Mouse (Mus musculus) intestine, postnatal 0 days (tissue): ENCODE results near the gene Dhx9. TPM values are rescaled to one million over a fixed set of nuclear protein-coding genes. Genes with fewer than 3 reads are reported as not detected.
"Not testable (repeated sequence)": the region's sequence is repeated elsewhere in the genome, so short reads cannot be mapped to it uniquely, and the experiment has no call there.

Source experiments
- ATAC-seq: fragments of 200-750 bp; cut with Nextera tagmentation; 2 replicates; pipeline ENCODE4 v1.8.0; 2017; ENCODE audit warnings: mild to moderate bottlenecking, moderate TSS enrichment, moderate library complexity
- H3K27ac ChIP-seq: fragments of 300-500 bp; sonication (generic); 2 replicates; pipeline ENCODE4 v1.5.1; 2014; ENCODE audit warnings: mild to moderate bottlenecking, low read depth, low read length, moderate library complexity
- H3K27me3 ChIP-seq: fragments of 300-500 bp; sonication (generic); replicated peaks from 2 replicates; pipeline ENCODE4 v1.6.1; 2014; ENCODE audit warnings: low read length, mixed read lengths; ENCODE audit not compliant: control insufficient read depth, insufficient read depth
- H3K36me3 ChIP-seq: fragments of 300-500 bp; sonication (generic); 2 replicates; pipeline ENCODE4 v1.6.1; 2014; ENCODE audit warnings: mild to moderate bottlenecking, moderate library complexity; ENCODE audit not compliant: control insufficient read depth, insufficient read depth
- H3K4me1 ChIP-seq: fragments of 300-500 bp; sonication (generic); replicated peaks from 2 replicates; pipeline ENCODE4 v1.6.1; 2014; ENCODE audit warnings: antibody characterized with exemption, low read length, mixed read lengths; ENCODE audit not compliant: control insufficient read depth, insufficient read depth
- H3K4me2 ChIP-seq: fragments of 300-500 bp; sonication (generic); replicated peaks from 2 replicates; pipeline ENCODE4 v1.6.1; 2014; ENCODE audit warnings: low read depth, mild to moderate bottlenecking, moderate library complexity
- H3K4me3 ChIP-seq: fragments of 300-500 bp; sonication (generic); 2 replicates; pipeline ENCODE4 v1.5.1; 2014; ENCODE audit warnings: low read depth, low read length
- H3K9ac ChIP-seq: fragments of 300-500 bp; sonication (generic); 2 replicates; pipeline ENCODE4 v1.6.1; 2014; ENCODE audit warnings: mild to moderate bottlenecking, low read depth, low read length
- H3K9me3 ChIP-seq: fragments of 300-500 bp; sonication (generic); 2 replicates; pipeline ENCODE4 v1.6.1; 2016; ENCODE audit warnings: mixed run types; ENCODE audit not compliant: control insufficient read depth
- CTCF ChIP-seq: sonication (generic); IDR thresholded peaks from 2 replicates; pipeline ENCODE4 v1.5.1; 2016; ENCODE audit warnings: low read depth, mild to moderate bottlenecking, control low read depth, antibody characterized with exemption, moderate library complexity
- WGBS: fragments of 180-500 bp; shearing (Covaris S2); extraction: QIAGEN DNeasy Blood & Tissue Kit; methylation state at CpG from one replicate; pipeline ENCODE4 v1.1.7; 2014; 5-methylcytosine and 5-hydroxymethylcytosine counted together
- polyA plus RNA-seq: library from polyadenylated mRNA; unstranded; fragments of >200 nt; fragmentation: Nextera tagmentation; extraction: Ambion mirVana; gene quantifications from 2 replicates; pipeline ENCODE4 v1.2.1, GENCODE M21; 2015

The Dhx9 gene
- polyA plus RNA-seq, 1 experiment from 2014 or later = 14.1 TPM

- H3K27ac ChIP-seq = no peak overlapping the region
- no peaks in the 10 kb centered on the region for H3K9me3 ChIP-seq
- H3K4me2 ChIP-seq = no peak overlapping the region
- TF ChIP-seq CTCF = peak; percentile 46
- no peak overlapping the region for H3K9ac ChIP-seq
- H3K27me3 ChIP-seq = no peaks in the 10 kb centered on the region
- WGBS = 87% methylated on average over 5 of the region's 5 CpGs
- H3K36me3 ChIP-seq = no peaks in the 10 kb centered on the region
- ATAC-seq = no peak
- no peak overlapping the region for H3K4me3 ChIP-seq
- no peaks in the 10 kb centered on the region for H3K4me1 ChIP-seq
Measured at GRCm38 (mm10) chr1:153433851-153434589, 53.4 kb downstream of the Dhx9 start.

DNA sequence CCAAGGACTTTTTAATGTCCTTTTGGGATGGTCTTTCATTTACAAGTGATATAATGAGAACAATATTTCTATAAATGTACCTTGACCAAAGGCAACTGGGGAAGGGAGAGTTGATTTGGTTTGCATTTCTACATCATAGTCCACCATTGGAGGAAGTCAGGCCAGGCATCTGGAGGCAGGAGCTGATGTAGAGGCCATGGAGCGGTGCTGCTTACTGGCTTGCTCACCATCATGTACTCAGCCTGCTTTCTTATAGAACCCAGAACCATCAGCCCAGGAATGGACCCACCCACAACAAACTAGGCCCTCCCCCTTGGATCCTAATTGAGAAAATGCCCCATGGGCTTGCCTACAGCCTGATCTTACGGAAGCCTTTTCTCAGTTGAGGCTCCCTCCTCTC, 55.1 kb downstream of the Dhx9 start:
- TF ChIP-seq CTCF = no peak
- Histone ChIP-seq H3K4me2 (no peak overlapping the region), H3K4me3 (no peak overlapping the region), H3K4me1 (no peaks in the 10 kb centered on the region), H3K27me3 (no peaks in the 10 kb centered on the region), H3K36me3 (no peaks in the 10 kb centered on the region), H3K27ac (no peak overlapping the region), H3K9ac (no peak overlapping the region), H3K9me3 (no peaks in the 10 kb centered on the region)
- 91% methylated on average over 2 of the region's 2 CpGs for WGBS
- ATAC-seq = no peak

GRCm38 (mm10) chr1:153431701-153432100, 55.8 kb downstream of the Dhx9 start:
- no peak for TF ChIP-seq CTCF
- H3K4me3 ChIP-seq = no peak overlapping the region
- H3K36me3 ChIP-seq = no peaks in the 10 kb centered on the region
- no peak overlapping the region for H3K4me2 ChIP-seq
- no peaks in the 10 kb centered on the region for H3K9me3 ChIP-seq
- ATAC-seq = no peak
- no peaks in the 10 kb centered on the region for H3K4me1 ChIP-seq
- no peaks in the 10 kb centered on the region for H3K27me3 ChIP-seq
- no peak overlapping the region for H3K9ac ChIP-seq
- WGBS = 75% methylated on average over 10 of the region's 10 CpGs
- H3K27ac ChIP-seq = no peak overlapping the region

- Histone ChIP-seq H3K4me2 (no peak overlapping the region), H3K4me3 (no peak overlapping the region), H3K27me3 (no peaks in the 10 kb centered on the region), H3K9me3 (no peaks in the 10 kb centered on the region), H3K27ac (no peak overlapping the region), H3K4me1 (no peaks in the 10 kb centered on the region), H3K36me3 (no peaks in the 10 kb centered on the region), H3K9ac (no peak overlapping the region)
- no peak for ATAC-seq
- TF ChIP-seq CTCF = no peak
- 83% methylated on average over 7 of the region's 7 CpGs for WGBS
Measured at GRCm38 (mm10) chr1:153431158-153431557, 56.3 kb downstream of the Dhx9 start.

GRCm38 (mm10) chr1:153424770-153425584, 62.5 kb downstream of the Dhx9 start, which contains the start of gene Shcbp1l:
Gene Shcbp1l, plus strand, starts transcription at chr1:153425162.
- H3K4me1 ChIP-seq = 0 out of 2 replicates have a peak, but pooled peaks cover 7% of the 10 kb centered on the region
- H3K9me3 ChIP-seq = no peaks in the 10 kb centered on the region
- no peak within 1 kb of the TSS for H3K27ac ChIP-seq
- H3K27me3 ChIP-seq = peaks cover 10% of the 10 kb centered on the region; the same call in 1 of the 2 replicates
- H3K9ac ChIP-seq = peak within 1 kb of the TSS; percentile 45
- H3K4me3 ChIP-seq = peak within 1 kb of the TSS; percentile 42
- TF ChIP-seq CTCF = no peak; the same call in 1 of the 2 replicates
- H3K4me2 ChIP-seq = peak within 1 kb of the TSS; percentile 90
- H3K36me3 ChIP-seq = no peaks in the 10 kb centered on the region
- 4% methylated on average over 60 of the region's 60 CpGs for WGBS
- peak; percentile 75 for ATAC-seq

DNA sequence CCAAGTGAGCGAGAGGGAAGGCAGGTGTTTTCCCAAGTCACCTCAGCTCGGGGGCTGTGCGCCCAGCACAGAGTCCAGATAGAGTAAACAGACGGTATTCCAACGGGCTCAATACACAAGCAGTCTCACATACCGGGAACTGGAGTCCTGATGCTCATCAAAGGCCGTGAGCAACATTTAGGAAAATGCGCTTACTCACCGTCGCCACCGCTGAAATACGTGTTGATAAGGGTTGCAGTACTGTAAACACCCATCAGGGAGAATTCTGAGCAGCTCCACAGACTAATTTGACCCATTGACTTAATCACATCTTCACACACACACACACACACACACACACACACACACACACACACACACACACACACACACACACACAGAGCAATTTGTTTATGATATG, 63.2 kb downstream of the Dhx9 start:
- Histone ChIP-seq H3K9ac (no peak overlapping the region), H3K4me1 (0 out of 2 replicates have a peak, but pooled peaks cover 7% of the 10 kb centered on the region), H3K36me3 (no peaks in the 10 kb centered on the region), H3K27ac (no peak overlapping the region), H3K9me3 (no peaks in the 10 kb centered on the region), H3K27me3 (peaks cover 10% of the 10 kb centered on the region; the same call in 1 of the 2 replicates), H3K4me2 (peak overlapping the region; percentile 90), H3K4me3 (peak overlapping the region; percentile 42)
- 0 out of 2 replicates have a peak, but pooled peaks have one; percentile 23 for ATAC-seq
- no peak; the same call in 1 of the 2 replicates for TF ChIP-seq CTCF
- WGBS = 15% methylated on average over 12 of the region's 12 CpGs

DNA sequence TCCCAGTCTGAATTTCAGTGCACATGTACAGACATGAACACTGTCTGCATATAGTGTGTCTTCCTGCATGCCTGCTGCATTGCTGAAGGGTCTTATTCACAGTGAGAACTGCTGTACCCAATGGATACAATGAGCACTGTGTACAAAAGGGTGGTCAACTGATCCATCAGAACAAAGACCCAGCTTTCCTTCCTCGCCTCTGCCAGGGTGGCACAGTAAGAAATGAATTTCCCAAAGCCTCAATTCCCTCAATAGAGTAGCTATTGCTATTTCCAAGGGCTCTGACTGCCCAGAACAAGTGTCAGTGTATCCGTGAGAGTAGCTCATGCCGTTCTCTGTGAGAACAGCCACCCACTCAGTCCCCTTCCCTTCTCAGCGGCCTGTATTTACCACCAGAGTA, 69.7 kb downstream of the Dhx9 start:
- not testable (repeated sequence) for H3K27me3 ChIP-seq, H3K36me3 ChIP-seq, H3K9ac ChIP-seq, H3K4me2 ChIP-seq, ATAC-seq, H3K27ac ChIP-seq, H3K4me3 ChIP-seq, H3K4me1 ChIP-seq, H3K9me3 ChIP-seq
- 88% methylated on average over 4 of the region's 4 CpGs for WGBS

DNA sequence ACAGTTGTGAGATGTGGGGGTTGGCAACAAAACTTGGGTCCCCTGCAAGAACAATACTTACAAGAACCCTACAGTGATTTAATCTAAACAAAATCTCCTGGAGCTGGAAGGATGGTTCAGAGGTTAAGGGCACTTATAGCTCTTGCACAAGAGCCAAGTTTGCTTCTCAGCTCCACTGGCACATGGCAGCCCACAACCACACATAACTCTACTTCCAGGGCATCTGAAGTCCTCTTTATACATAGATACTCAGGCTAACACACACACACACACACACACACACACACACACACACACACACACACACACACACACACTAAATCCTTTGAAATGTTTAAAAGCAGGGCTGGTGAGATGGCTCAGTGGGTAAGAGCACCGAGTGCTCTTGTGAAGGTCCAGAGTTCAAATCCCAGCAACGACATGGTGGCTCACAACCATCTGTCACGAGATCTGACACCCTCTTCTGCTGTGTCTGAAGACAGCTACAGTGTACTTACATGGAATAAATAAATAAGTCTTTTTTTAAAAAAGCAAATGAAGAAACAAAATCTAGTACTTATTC, 71.1 kb downstream of the Dhx9 start:
- not testable (repeated sequence) for H3K4me3 ChIP-seq, H3K9me3 ChIP-seq, H3K9ac ChIP-seq, H3K27ac ChIP-seq, H3K27me3 ChIP-seq, H3K4me1 ChIP-seq, H3K4me2 ChIP-seq, ATAC-seq, H3K36me3 ChIP-seq
- 70% methylated on average over 3 of the region's 3 CpGs for WGBS

DNA sequence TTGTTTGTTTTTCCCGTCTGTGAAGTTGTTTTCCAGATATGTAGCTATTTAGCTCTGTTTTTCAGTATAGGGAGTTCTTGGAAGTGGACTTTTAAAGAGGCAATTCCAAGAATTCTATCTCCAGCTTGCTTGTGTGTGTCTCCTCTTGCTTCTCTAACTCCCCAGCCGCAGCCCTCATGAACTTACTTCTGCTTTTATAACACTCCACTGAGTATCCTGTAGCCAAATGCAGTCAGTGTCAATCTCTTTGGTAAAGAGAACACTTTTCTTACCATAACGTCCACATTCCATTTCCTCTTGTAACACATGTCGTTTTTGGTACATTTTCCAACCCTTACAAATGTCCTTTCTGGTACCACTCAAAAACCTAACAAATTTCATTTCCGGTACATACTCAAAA, 71.7 kb downstream of the Dhx9 start:
- not testable (repeated sequence) for ATAC-seq, H3K27me3 ChIP-seq, H3K4me1 ChIP-seq, H3K9ac ChIP-seq, H3K36me3 ChIP-seq, H3K4me2 ChIP-seq, H3K27ac ChIP-seq, H3K4me3 ChIP-seq, H3K9me3 ChIP-seq
- WGBS = 70% methylated on average over 2 of the region's 5 CpGs
